ENCODE assay signal across 26 mouse cellular contexts in the genomic region with DNA sequence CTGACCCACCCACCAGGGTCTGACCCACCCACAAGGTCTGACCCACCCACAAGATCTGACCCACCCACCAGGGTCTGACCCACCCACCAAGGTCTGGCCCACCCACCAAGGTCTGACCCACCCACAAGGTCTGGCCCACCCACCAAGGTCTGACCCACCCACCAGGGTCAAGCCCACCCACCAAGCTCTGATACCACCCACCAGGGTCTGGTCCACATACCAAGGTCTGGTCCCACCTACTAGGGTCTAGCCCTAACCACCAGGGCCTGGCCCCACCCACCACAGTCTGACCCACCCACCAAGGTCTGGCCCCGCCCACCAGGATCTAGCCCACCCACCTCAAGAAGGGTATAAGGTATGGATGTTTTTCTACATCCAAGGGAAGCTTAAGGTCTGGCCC. TPM values are rescaled to one million over a fixed set of nuclear protein-coding genes. Genes with fewer than 3 reads are reported as not detected.
DNase-seq lines count a peak whose midpoint lies in the region; ATAC-seq lines count a peak whose summit lies in the region.
"Had no signal": no experiment of that assay in that cellular context is flagged by ENCODE, and none has a peak within 500 bp of the region (broad histone marks: within the 10 kb centered on the region; RNA-seq: fewer than 3 reads in every experiment).

No protein-coding gene starts in this region.

- H3K9ac ChIP-seq in kidney, embryonic 15.5 days, result no peak overlapping the region
- H3K9ac ChIP-seq: embryonic facial prominence, embryonic 12.5 days; forebrain, postnatal 0 days; liver, embryonic 14.5 days; lung, embryonic 15.5 days; stomach, embryonic 15.5 days had no signal

- H3K9me3 ChIP-seq in kidney, embryonic 15.5 days (replicated peaks), result no peaks in the 10 kb centered on the region
- H3K9me3 ChIP-seq: embryonic facial prominence, embryonic 12.5 days; lung, embryonic 15.5 days; stomach, embryonic 15.5 days had no signal

- H3K4me2 ChIP-seq in kidney, embryonic 15.5 days, result no peak overlapping the region
- H3K4me2 ChIP-seq: embryonic facial prominence, embryonic 12.5 days; lung, embryonic 15.5 days; stomach, embryonic 15.5 days had no signal

- WGBS in kidney, embryonic 15.5 days, result 89% methylated on average over 1 of the region's 1 CpGs

- H3K4me3 ChIP-seq in kidney, embryonic 15.5 days (replicated peaks), result no peak overlapping the region
- H3K4me3 ChIP-seq: embryonic facial prominence, embryonic 12.5 days; heart, adult 2 months; left cerebral cortex, adult 2 months; lung, embryonic 15.5 days; stomach, embryonic 15.5 days had no signal

- DNase-seq in heart, adult 11 months, result peak; percentile 78
- DNase-seq in heart, adult 9 months (ENCODE audit: low spot score in 2 of 2), result no peak
- no peak for DNase-seq in kidney, adult 8-10 months
- peak; percentile 50 for DNase-seq in testis, postnatal 10 days (ENCODE audit: low spot score)
- DNase-seq in testis, postnatal 14 days (ENCODE audit: low spot score), result no peak
- no peak for DNase-seq in thymus, postnatal 10 days (ENCODE audit: low spot score in 2 of 2)
- DNase-seq in ovary, postnatal 36 days (ENCODE audit: low spot score), result no peak
- DNase-seq: adrenal gland, postnatal 10 days; cerebellum, adult 9-10 months; forebrain, postnatal 0 days; heart, adult 2 months; heart, postnatal 4 days; kidney, adult 9 months; kidney, postnatal 4 days; layer of hippocampus, adult 9-11 months; lung, postnatal 4 days; retina, postnatal 1 day; thymus, postnatal 14 days had no signal

- H3K27me3 ChIP-seq in kidney, embryonic 15.5 days, result no peaks in the 10 kb centered on the region
- H3K27me3 ChIP-seq: CH12.LX; embryonic facial prominence, embryonic 12.5 days; lung, embryonic 15.5 days; stomach, embryonic 15.5 days had no signal

- H3K36me3 ChIP-seq in kidney, embryonic 15.5 days, result no peaks in the 10 kb centered on the region
- H3K36me3 ChIP-seq: embryonic facial prominence, embryonic 12.5 days; lung, embryonic 15.5 days; stomach, embryonic 15.5 days had no signal

- no peak overlapping the region for H3K27ac ChIP-seq in kidney, embryonic 15.5 days
- H3K27ac ChIP-seq: embryonic facial prominence, embryonic 12.5 days; heart, adult 2 months; left cerebral cortex, adult 2 months; liver, embryonic 14.5 days; lung, embryonic 15.5 days; stomach, embryonic 15.5 days had no signal

- peak; percentile 58; the same call in 1 of the 2 replicates for ATAC-seq in kidney, embryonic 15.5 days (replicated peaks; ENCODE audit: low FRiP score)
- ATAC-seq: activated CD4-positive, CD25-positive, alpha-beta regulatory T cell, adult 4 months; forebrain, postnatal 0 days had no signal

- no peaks in the 10 kb centered on the region for H3K4me1 ChIP-seq in kidney, embryonic 15.5 days
- H3K4me1 ChIP-seq: embryonic facial prominence, embryonic 12.5 days; lung, embryonic 15.5 days; stomach, embryonic 15.5 days had no signal

RNA-seq across cellular contexts. Expression of a gene that starts 15.3 kb away (rescaled TPM):
- 4.5 and 6.8 TPM in 2 replicates for polyA plus RNA-seq in kidney, embryonic 15.5 days (2015; fragmentation: Nextera tagmentation; extraction: Ambion mirVana)
- polyA plus RNA-seq: activated CD4-positive, CD25-positive, alpha-beta regulatory T cell, adult 4 months had no signal

Comparison
In these comparisons a context has a peak if more than half of its experiments do, and no peak if none do; other contexts are left out.
1. DNase-seq: peak in heart, adult 11 months (single experiment) and testis, postnatal 10 days (single experiment); none in heart, adult 9 months (0 of 2), kidney, adult 8-10 months (0 of 2), testis, postnatal 14 days (single experiment), thymus, postnatal 10 days (0 of 2) and ovary, postnatal 36 days (single experiment).